Mouse (Mus musculus) embryonic facial prominence, embryonic 13.5 days (tissue): Measurements from ENCODE around the gene Filip1. TPM values are rescaled to one million over a fixed set of nuclear protein-coding genes. Genes with fewer than 3 reads are reported as not detected.

Experiments
- ATAC-seq: fragments of 200-750 bp; cut with Nextera tagmentation; 2 replicates; pipeline ENCODE4 v1.8.0; 2017; ENCODE audit warnings: low read depth; ENCODE audit not compliant: insufficient number of reproducible peaks, insufficient read depth, low FRiP score, low TSS enrichment
- H3K27ac ChIP-seq: fragments of 300-500 bp; sonication (generic); 2 replicates; pipeline ENCODE4 v1.5.1; 2015; ENCODE audit warnings: moderate library complexity, mild to moderate bottlenecking, inconsistent platforms
- H3K27me3 ChIP-seq: fragments of 300-500 bp; sonication (generic); 2 replicates; pipeline ENCODE4 v1.6.1; 2015; ENCODE audit warnings: mild to moderate bottlenecking, inconsistent platforms
- H3K36me3 ChIP-seq: fragments of 300-500 bp; sonication (generic); 2 replicates; pipeline ENCODE4 v1.6.1; 2015; ENCODE audit warnings: mild to moderate bottlenecking, inconsistent platforms
- H3K4me1 ChIP-seq: fragments of 300-500 bp; sonication (generic); 2 replicates; pipeline ENCODE4 v1.6.1; 2015; ENCODE audit warnings: inconsistent platforms
- H3K4me2 ChIP-seq: fragments of 300-500 bp; sonication (generic); 2 replicates; pipeline ENCODE4 v1.6.1; 2015; ENCODE audit warnings: moderate library complexity, mild to moderate bottlenecking, inconsistent platforms
- H3K4me3 ChIP-seq: fragments of 300-500 bp; sonication (generic); 2 replicates; pipeline ENCODE4 v1.5.1; 2015; ENCODE audit warnings: mild to moderate bottlenecking, inconsistent platforms
- H3K9ac ChIP-seq: fragments of 300-500 bp; sonication (generic); 2 replicates; pipeline ENCODE4 v1.6.1; 2015; ENCODE audit warnings: mild to moderate bottlenecking, inconsistent platforms
- H3K9me3 ChIP-seq: fragments of 300-500 bp; sonication (generic); 2 replicates; pipeline ENCODE4 v1.6.1; 2016; ENCODE audit warnings: inconsistent platforms
- WGBS: fragments of 180-500 bp; shearing (Covaris S2); methylation state at CpG from one replicate; pipeline ENCODE4 v1.1.7; 2015; ENCODE audit warnings: mixed read lengths; 5-methylcytosine and 5-hydroxymethylcytosine counted together
- polyA plus RNA-seq: library from polyadenylated mRNA; unstranded; fragments of >200 nt; fragmentation: Nextera tagmentation; extraction: Ambion mirVana; gene quantifications from 2 replicates; pipeline ENCODE4 v1.2.1, GENCODE M21; 2015

The Filip1 gene
- polyA plus RNA-seq, 1 experiment from 2014 or later, result 4.1 TPM

GRCm38 (mm10) chr9:79810969-79811902, 201.4 kb downstream of the Filip1 start:
- Histone ChIP-seq H3K27me3 (no peaks in the 10 kb centered on the region), H3K4me3 (no peak overlapping the region), H3K4me2 (no peak overlapping the region), H3K27ac (no peak overlapping the region), H3K9ac (no peak overlapping the region), H3K4me1 (0 out of 2 replicates have a peak, but pooled peaks cover 2% of the 10 kb centered on the region), H3K9me3 (no peaks in the 10 kb centered on the region), H3K36me3 (no peaks in the 10 kb centered on the region)
- 74% methylated on average over 10 of the region's 11 CpGs for WGBS
- no peak for ATAC-seq

- 0 out of 2 replicates have a peak, but pooled peaks cover under 1% of the 10 kb centered on the region for H3K4me1 ChIP-seq
- H3K36me3 ChIP-seq, result no peaks in the 10 kb centered on the region
- H3K4me2 ChIP-seq, result no peak overlapping the region
- H3K27ac ChIP-seq, result no peak overlapping the region
- 76% methylated on average over 3 of the region's 3 CpGs for WGBS
- no peaks in the 10 kb centered on the region for H3K27me3 ChIP-seq
- H3K9ac ChIP-seq, result no peak overlapping the region
- ATAC-seq, result no peak
- no peak overlapping the region for H3K4me3 ChIP-seq
- H3K9me3 ChIP-seq, result no peaks in the 10 kb centered on the region
These were observed 202.1 kb downstream of the Filip1 start for GRCm38 (mm10) chr9:79810534-79810933.

GRCm38 (mm10) chr9:79809411-79809810, 203.2 kb downstream of the Filip1 start:
- Histone ChIP-seq H3K27me3 (no peaks in the 10 kb centered on the region), H3K4me3 (no peak overlapping the region), H3K9ac (no peak overlapping the region), H3K9me3 (no peaks in the 10 kb centered on the region), H3K4me1 (no peaks in the 10 kb centered on the region), H3K4me2 (no peak overlapping the region), H3K27ac (no peak overlapping the region), H3K36me3 (no peaks in the 10 kb centered on the region)
- ATAC-seq, result no peak
- 29% methylated on average over 6 of the region's 6 CpGs for WGBS

- WGBS, result 49% methylated on average over 4 of the region's 4 CpGs
- no peak overlapping the region for H3K4me2 ChIP-seq
- no peaks in the 10 kb centered on the region for H3K9me3 ChIP-seq
- H3K36me3 ChIP-seq, result no peaks in the 10 kb centered on the region
- H3K4me3 ChIP-seq, result no peak overlapping the region
- H3K4me1 ChIP-seq, result no peaks in the 10 kb centered on the region
- no peaks in the 10 kb centered on the region for H3K27me3 ChIP-seq
- no peak overlapping the region for H3K9ac ChIP-seq
- no peak for ATAC-seq
- no peak overlapping the region for H3K27ac ChIP-seq
These were observed 205.5 kb downstream of the Filip1 start for GRCm38 (mm10) chr9:79807178-79807577.

- no peak overlapping the region for H3K9ac ChIP-seq
- no peaks in the 10 kb centered on the region for H3K4me1 ChIP-seq
- H3K36me3 ChIP-seq, result no peaks in the 10 kb centered on the region
- ATAC-seq, result no peak
- H3K4me3 ChIP-seq, result no peak overlapping the region
- WGBS, result 43% methylated on average over 12 of the region's 12 CpGs
- H3K4me2 ChIP-seq, result no peak overlapping the region
- H3K27me3 ChIP-seq, result no peaks in the 10 kb centered on the region
- no peaks in the 10 kb centered on the region for H3K9me3 ChIP-seq
- H3K27ac ChIP-seq, result no peak overlapping the region
These were observed 206.2 kb downstream of the Filip1 start for GRCm38 (mm10) chr9:79806317-79807075.

GRCm38 (mm10) chr9:79805426-79805825, 207.2 kb downstream of the Filip1 start:
- WGBS, result 89% methylated on average over 10 of the region's 10 CpGs
- H3K36me3 ChIP-seq, result no peaks in the 10 kb centered on the region
- ATAC-seq, result no peak
- no peaks in the 10 kb centered on the region for H3K9me3 ChIP-seq
- H3K4me1 ChIP-seq, result no peaks in the 10 kb centered on the region
- no peaks in the 10 kb centered on the region for H3K27me3 ChIP-seq
- no peak overlapping the region for H3K27ac ChIP-seq
- H3K9ac ChIP-seq, result no peak overlapping the region
- no peak overlapping the region for H3K4me2 ChIP-seq
- H3K4me3 ChIP-seq, result no peak overlapping the region

- 54% methylated on average over 7 of the region's 7 CpGs for WGBS
- no peak for ATAC-seq
These were observed 216.1 kb downstream of the Filip1 start for GRCm38 (mm10) chr9:79796461-79797135.

GRCm38 (mm10) chr9:79795076-79795475, 217.6 kb downstream of the Filip1 start:
- Histone ChIP-seq H3K27ac (no peak overlapping the region), H3K36me3 (no peaks in the 10 kb centered on the region), H3K9ac (no peak overlapping the region), H3K4me2 (no peak overlapping the region), H3K4me1 (peaks cover 8% of the 10 kb centered on the region), H3K9me3 (no peaks in the 10 kb centered on the region), H3K27me3 (no peaks in the 10 kb centered on the region), H3K4me3 (no peak overlapping the region)
- WGBS, result 84% methylated on average over 1 of the region's 1 CpGs
- no peak for ATAC-seq

More at GRCm38 (mm10) chr9:79796461-79797135, 216.1 kb downstream of the Filip1 start:
- Histone ChIP-seq H3K9ac (no peak overlapping the region), H3K36me3 (no peaks in the 10 kb centered on the region), H3K4me1 (peaks cover 6% of the 10 kb centered on the region), H3K4me2 (no peak overlapping the region), H3K9me3 (no peaks in the 10 kb centered on the region), H3K27me3 (no peaks in the 10 kb centered on the region), H3K27ac (no peak overlapping the region), H3K4me3 (no peak overlapping the region)

- no peaks in the 10 kb centered on the region for H3K27me3 ChIP-seq
- peaks cover 14% of the 10 kb centered on the region for H3K4me1 ChIP-seq
- no peaks in the 10 kb centered on the region for H3K9me3 ChIP-seq
- peak within 1 kb of the TSS; percentile 93 for H3K9ac ChIP-seq
- peak within 1 kb of the TSS; percentile 71 for H3K4me2 ChIP-seq
- H3K27ac ChIP-seq, result peak within 1 kb of the TSS; percentile 95
- H3K4me3 ChIP-seq, result peak within 1 kb of the TSS; percentile 94
- under 1% methylated on average over 91 of the region's 91 CpGs for WGBS
- H3K36me3 ChIP-seq, result no peaks in the 10 kb centered on the region
- peak; percentile 94 for ATAC-seq
These were observed 219.5 kb downstream of the Filip1 start, which contains the start of gene Tmem30a for GRCm38 (mm10) chr9:79792841-79793835. TSS of gene Tmem30a (minus strand) at chr9:79793507.

- Histone ChIP-seq H3K4me2 (no peak overlapping the region), H3K27ac (no peak overlapping the region), H3K4me3 (no peak overlapping the region), H3K27me3 (no peaks in the 10 kb centered on the region), H3K9ac (no peak overlapping the region), H3K36me3 (no peaks in the 10 kb centered on the region), H3K4me1 (peaks cover 12% of the 10 kb centered on the region; the same call in 1 of the 2 replicates), H3K9me3 (no peaks in the 10 kb centered on the region)
- WGBS, result 62% methylated on average over 2 of the region's 2 CpGs
- no peak for ATAC-seq
These were observed 226.9 kb downstream of the Filip1 start for GRCm38 (mm10) chr9:79785794-79786085.
